Mouse (Mus musculus) urinary bladder, postnatal 14 days (tissue): ENCODE data around the gene Col7a1.
A peak's percentile ranks its signal among the peaks of the same experiment; 100 is the strongest.

Experiments
- DNase-seq: peaks from one replicate; pipeline ENCODE4 v3.0.0; 2021; ENCODE audit warnings: low spot score

Gene Col7a1

DNA sequence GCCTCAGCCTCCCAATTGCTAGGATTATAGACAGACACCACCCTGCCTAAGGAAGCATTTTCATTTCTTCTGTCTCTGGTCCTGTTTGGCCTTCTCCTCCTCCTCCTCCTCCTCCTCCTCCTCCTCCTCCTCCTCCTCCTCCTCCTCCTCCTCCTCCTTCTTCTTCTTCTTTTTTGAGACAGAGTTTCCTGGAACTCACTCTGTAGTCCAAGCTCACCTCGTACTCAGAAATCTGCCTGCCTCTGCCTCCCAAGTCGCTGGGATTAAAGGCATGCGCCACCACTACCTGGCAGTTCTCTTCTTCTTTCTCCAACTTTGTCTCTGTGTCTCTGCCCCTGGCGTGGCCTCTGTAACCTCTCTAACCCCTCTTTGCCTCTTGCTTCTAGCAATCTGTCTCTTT, 32.3 kb downstream of the Col7a1 start, which contains the start of gene Ucn2:
Gene Ucn2, plus strand, starts transcription at position 301 of the 400 bp plus-strand sequence.
- DNase-seq: no peak

DNA sequence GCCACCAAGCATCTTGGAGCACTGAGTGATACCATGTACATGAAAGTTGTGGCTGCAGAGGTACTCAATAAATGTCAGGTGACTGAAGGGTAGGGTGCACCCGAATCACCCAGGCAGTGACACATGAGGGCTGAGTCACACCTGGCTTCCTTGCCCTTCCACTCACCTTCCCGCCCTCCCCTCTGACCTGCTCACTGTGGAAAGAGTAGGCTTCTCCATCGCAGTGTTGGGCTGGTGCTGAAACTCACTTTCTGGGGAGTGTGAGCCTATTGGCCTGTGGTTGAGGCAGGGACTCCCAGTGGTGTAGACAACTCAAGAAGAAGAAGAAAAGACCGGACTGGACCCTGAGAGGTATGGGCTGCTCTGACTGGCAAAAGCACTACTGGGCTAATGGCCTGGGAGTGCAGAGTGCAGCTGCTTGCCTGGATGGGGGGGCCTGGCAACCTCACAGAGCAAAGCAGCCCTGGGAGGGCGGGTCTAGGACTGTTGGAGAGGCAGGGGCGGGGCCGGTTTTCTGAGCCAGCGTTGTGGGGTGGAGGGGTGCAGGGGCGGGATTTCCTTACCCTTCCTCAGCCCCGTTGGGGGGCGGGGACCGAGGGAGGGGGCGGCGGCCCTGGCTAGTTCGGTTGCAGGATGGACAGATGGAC, 34.4 kb downstream of the Col7a1 start:
- DNase-seq: peak; percentile 71

DNA sequence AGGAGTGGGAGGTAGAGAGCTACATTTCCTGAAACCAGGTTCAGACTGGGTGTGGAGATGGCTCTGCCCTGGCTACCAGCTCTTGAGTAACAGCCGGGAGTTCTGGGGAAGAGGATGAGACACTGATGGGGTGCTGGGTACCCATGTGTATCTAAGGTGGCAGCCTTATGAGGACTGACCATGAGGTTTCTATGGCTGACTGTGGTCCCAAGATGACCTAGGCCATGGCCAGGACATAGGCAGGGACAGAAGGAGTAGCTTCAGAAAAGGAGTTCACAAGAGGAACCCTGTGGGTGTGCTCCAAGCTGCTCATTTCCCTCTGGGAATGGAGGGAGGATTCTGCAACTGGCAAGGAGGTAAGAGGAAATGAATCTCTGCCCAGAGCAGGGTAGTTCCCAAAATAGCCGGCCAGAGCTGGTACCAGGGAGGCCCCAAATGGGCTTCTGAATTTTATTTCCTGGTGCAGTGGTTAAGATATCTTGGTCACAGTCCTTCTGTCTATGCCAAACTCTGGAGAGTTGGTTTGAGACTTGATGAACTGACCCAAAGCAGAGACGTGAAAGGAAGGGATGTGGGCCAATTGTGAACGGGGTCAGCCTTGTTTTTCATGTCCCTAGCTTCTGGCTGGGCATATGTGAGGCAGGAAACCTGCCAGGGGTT, 36.5 kb downstream of the Col7a1 start:
- DNase-seq: no peak

DNA sequence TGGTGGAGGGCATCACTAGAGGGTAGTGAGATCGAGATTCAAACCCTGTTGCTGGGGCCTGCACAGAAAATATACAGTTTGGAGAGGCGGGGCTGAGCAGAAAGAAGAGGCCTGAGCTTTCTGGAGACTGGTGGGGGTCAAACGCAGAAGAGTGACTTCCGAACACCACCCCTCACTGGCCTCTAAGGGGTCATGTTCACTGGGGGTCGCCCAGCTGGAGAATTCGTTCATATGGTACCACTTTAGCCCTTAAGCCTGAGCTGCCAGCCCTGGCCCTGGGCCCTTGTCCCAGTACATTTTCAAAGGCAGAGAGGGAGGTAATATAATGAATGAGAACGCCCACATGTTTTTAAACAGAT, 37.1 kb downstream of the Col7a1 start:
- no peak for DNase-seq

DNA sequence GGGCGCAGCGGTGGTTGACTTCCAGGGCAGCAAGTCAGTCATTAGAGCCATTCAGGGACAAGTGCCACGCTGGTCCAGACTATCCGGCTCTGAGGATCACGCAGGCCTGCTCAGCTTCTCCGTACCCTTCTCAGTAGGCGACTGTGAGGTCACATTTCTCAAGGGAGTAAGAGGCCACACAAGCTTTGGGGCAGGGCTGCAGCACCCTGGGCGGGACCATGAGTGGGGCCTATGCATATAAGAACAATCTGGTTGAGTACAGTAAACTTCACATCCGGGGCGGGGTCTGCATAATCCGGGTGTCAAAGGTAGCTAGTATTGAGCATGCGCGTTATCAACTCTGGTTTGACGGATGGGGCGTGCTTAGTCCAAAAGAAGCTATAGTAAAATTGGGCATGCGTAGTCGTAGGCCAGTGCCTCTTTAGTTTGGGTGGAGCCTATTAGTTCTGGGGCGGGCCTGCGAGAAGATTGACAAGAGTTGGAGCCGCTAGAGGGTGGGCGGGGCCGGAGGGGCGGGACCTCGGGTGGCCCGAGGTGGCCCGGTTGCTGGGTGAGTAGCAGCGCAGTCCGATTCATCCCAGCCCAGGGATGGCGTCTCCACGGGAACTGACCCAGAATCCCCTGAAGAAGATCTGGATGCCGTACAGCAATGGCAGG, 38.2 kb downstream of the Col7a1 start, which contains the start of gene Pfkfb4:
Gene Pfkfb4, plus strand, starts transcription at position 351 of the 657 bp plus-strand sequence.
- DNase-seq: peak; percentile 97

DNA sequence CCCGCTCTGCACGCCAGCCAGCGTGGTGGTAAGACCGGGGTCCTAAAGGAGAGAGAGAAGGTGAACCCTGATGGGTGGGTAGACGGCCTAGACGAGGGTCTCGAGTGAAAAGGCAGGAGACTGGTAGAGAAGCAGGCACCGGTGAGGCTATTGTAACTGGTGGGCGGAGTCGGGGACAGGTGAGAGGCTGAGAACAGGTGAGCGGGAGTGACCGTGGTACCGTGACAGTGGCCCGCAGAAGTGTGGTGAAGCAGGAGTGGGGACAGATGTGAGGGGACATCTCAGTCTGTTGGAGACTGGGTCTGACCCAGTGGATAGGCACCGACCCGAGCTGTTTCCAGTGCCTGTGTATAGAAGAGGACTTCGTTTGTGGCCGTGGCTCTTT, 38.7 kb downstream of the Col7a1 start:
- DNase-seq: no peak

DNA sequence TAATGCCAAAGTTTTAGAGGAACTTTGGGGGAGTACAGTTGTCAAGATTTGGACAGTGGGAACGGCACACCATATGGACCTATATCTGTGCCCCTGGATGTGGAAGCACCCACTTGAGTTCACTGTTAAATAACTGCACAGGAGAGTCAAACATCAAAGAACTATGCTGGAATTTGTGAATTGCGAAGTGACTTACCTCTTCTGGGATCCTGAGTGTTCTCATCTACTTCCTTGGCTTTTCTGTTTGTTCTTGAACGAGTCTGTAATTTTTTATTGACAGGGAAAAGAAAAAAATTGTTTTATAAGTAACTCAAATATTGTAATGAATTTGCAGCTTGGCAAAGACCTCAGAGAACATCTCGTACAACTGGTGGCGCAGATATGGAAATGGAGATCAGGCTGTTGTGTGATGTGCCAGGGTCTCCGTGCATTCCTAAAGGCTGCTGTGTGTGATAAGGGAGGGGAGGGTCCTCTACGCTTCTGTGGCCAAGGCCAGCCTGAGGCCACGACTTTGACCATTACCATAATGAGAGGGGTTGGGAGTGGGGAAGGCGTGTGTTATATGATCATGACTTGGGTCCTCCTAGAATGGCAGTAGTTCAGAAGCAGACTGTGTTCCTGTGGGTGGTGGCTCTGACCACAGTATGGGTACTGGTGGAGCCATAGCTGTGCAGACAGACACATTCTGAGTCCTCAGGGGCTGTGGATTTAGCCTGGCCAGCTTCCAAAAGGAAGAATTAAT, 39.4 kb downstream of the Col7a1 start:
- no peak for DNase-seq

DNA sequence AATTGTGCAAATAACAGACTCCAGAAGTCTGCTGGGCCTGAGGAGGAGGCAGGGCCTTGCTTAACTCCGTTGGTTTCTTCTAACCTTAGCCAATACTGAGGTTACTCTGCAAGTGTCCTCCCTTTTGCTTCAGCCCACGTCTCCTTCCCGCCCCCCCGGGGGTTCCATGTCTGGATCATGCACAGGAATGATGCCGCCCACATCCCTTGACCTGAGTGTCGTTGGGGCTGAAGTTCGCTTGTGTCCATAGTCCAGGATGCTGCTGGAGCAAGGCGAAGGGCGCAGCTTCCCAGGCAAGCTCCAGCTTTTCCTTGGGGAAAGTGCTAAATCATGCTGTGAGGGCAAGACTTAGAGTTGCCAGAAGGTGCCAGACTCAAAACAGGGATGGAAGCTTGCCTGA, 43.0 kb downstream of the Col7a1 start:
- no peak for DNase-seq

DNA sequence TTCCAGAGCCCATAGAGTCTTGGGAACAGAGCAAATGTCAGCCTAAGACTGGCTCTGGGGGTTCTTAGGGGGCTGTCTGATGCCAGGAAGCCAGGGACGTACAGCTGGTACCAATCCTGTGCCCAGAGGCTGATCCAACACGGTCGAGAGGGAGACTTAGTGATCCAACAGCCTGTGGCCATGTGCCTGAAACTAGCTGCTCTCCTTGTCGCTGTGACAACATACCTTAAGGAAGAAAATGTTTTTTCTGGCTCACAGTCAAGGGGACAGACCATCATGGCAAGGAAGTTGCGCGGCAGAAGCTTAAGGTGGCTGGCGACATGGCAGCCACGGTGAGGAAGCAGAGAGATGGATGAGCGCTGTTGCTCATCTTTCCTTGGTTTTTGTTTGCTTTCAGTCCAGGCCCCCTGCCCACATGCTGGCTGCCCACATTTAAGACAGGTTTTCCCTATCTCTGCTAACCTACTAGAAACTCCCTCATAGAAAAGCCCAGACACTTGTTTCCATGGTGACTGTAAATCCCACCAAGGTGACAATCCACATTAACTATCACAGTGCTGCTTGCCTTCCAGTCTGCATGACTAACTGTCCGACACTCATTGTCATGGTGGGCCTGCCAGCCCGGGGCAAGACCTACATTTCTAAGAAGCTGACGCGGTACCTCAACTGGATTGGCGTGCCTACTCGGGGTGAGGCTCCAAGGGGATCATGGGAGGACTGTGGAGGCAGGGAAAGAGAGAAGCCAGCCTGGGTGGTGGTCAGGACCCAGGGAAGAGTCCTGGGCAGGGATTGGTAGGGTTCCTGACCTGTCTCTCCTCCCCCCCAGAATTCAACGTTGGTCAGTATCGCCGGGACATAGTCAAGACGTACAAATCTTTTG, 45.1 kb downstream of the Col7a1 start:
- no peak for DNase-seq

DNA sequence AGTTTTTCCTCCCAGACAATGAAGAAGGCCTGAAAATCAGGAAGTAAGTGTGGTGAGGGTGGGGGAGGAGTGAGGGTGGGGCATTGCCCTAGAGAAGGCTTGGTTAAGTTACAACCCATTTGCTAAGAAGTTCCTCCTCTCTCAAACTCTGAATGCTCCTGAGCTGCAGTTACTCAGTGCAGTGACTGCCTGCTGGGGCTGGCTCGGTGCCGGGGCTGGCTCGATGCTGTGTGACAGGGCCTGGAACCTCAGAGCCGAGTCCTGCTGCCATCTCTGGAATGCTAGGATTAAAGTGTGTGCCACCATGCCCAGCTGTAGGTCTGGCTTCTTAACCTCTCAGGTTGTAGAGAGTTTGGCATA, 45.8 kb downstream of the Col7a1 start:
- DNase-seq: no peak

DNA sequence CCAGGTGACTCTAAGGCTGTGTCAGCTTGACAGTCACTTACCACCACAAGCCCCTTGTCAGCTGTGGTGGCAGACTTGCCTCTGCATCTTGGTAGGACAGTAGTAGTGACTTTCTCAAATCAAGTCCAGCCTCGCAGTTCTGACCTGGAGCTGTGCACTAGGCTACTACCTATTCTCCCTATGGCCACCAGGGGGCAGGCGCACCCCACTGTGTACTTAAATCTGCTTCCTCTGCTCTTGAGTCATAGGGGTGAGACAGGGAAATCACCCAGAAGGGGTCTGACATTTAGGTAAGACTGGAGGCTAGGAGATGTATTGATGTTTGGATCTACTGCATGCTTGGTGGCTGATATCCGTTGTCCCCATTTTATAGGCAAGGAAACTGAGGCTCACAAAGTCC, 47.3 kb downstream of the Col7a1 start:
- DNase-seq: peak; percentile 60

DNA sequence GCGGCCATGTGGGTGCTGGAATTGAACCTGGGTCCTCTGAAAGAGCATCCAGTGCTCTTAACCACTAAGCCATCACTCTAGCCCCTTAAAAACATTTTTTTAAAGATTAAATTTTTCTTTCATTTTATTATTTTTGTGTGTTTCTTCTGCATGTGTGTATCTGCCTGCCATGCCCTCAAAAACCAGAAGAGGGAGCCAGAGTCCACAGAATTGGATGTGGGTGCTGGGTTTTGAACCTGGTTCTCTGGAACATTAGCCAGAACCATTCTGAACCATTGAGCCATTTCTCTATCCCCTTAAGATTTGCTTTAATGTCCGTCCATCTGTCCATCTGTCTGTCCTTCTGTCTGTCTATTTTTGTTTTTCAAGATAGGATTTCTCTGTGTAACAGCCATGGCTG, 49.8 kb downstream of the Col7a1 start:
- no peak for DNase-seq

DNA sequence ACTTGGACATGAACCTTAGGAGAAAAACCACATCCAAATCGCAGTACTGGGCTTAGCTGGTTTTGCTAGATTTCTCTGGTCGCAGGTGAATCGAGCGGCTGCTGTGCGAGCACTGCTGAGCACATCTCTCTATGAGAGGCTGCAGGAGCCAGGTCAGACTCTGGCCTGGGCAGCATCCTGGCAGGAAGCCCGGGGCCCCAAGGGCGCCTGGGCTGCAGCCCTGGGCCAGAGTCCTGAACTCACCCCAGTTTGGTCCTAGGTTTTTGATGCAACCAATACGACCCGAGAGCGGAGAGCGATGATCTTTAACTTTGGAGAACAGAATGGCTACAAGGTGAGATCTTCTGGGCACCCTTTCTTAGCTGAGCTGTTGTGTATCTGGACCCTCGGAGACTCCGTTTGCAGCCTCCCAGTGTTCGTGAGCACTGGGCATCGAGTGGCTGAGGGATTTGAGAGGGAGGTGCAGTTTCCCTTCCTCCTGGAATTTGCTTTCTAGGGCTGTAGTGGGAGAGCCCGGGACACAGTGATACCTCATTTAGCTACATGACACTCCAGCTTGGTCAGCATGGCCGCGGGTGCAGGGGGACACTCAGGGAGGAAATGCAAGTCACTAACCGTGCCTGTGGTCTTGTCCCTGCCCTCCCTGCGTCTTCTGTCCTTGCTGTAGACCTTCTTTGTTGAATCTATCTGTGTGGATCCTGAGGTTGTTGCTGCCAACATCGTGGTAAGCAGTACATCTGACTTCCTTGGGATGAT, 53.8 kb downstream of the Col7a1 start:
- DNase-seq: no peak

DNA sequence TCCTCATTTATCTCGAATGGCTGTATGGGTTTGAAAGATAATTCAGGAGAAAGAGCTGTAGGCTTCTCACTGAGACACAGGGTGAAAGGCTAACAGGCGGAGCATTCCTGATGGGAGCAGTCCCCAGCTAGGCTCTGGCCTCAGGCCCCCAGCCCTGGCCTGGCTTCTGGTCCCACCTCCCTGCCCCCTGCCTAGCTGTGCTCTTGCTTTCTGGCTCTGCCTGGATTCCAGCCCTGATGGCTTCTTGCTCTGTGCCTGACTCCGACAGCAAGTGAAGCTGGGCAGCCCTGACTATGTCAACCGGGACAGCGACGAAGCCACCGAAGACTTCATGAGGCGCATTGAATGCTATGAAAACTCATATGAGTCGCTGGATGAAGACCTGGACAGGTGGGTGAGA, 54.7 kb downstream of the Col7a1 start:
- no peak for DNase-seq

DNA sequence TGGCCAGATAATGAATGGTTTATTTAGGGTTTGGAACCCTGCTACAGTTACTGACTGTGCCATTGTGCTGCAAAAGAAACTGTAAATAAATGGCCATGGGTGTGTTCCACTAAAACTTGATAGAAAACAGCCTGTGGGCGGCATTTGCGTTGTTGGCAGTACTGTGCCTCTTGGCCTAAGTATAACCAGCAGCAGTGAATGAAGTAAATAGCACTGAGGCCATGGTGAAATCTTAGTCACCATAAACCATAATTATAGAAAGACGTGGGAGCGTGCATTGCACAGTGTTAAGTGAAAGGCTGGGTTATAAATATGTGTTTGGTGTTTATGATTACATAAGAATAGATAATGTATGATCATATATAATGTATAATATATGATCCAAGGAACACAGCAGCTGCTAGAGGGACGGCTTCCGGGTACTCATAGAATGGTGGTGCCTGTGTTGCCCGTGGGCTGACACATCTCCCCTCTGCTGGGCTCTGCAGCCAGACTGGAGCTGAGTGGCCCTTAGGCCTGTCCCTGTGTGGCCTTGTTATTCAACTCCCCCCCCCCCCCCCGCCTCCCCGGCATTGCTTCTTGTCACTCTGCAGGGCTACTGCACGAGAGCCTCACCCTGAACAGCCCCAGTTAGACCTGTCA, 55.7 kb downstream of the Col7a1 start:
- DNase-seq: no peak

DNA sequence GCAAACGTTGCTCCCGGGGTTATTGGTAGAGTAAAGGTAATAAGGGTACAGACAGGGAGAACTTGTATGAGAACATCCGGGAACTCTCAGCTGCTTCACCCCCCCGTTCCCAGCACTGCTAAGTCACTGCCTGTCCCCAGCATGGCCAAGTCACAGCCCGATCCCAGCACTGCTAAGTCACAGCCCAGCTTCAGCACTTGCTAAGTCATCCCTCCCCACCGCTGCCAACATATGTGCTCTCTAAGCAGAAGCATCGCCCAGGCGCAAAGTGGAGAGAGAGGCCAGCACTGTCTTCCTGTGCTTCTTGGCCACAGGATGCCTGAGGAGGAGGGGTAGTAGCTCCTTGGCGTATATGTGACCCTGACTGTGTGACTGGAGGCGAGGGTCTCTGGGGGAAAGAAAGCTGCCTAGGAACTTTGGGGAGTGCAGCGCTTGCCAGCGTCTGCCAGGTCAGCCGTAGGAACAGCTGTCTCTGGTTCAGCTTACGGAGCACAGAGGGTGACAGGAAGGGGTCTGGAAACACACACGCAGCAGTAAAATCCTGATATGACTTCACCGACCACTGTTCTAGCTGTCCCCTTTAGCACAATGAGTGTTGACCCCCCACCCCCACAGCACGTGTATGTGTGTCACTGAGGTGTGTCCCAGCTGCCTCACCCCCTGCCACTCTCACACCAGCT, 56.4 kb downstream of the Col7a1 start:
- DNase-seq: peak; percentile 56

DNA sequence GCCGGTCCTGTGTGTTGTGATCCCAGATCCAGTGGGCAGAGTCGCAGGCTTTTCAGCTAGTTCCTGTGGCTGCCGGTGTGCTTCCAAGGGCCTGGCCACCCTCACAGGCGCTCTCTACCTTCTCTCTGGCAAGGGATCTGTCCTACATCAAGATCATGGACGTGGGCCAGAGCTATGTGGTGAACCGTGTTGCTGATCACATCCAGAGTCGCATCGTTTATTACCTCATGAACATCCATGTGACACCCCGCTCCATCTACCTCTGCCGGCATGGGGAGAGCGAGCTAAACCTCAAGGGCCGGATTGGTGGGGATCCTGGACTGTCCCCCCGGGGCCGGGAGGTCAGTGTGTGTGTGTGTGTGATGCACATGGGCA, 56.9 kb downstream of the Col7a1 start:
- no peak for DNase-seq

DNA sequence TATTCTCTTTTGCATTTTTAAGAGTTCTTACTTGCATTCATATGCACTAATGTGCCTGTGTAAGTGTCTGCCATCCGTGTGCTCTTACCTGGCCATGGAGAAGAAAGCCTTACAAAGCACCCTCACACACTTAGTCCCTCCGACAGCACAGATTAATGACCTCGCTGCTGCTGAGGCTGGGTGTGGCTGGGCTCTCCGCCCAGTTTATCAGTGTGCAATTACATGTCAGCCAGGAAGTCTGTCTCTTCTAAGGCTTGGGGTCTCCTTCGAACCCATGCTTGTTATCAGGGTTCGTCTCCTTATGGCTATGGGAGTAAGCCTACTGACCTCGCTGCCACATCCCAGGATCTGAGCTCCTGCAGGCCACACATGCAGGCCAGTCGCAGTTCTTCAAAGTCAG, 62.0 kb downstream of the Col7a1 start:
- no peak for DNase-seq

DNA sequence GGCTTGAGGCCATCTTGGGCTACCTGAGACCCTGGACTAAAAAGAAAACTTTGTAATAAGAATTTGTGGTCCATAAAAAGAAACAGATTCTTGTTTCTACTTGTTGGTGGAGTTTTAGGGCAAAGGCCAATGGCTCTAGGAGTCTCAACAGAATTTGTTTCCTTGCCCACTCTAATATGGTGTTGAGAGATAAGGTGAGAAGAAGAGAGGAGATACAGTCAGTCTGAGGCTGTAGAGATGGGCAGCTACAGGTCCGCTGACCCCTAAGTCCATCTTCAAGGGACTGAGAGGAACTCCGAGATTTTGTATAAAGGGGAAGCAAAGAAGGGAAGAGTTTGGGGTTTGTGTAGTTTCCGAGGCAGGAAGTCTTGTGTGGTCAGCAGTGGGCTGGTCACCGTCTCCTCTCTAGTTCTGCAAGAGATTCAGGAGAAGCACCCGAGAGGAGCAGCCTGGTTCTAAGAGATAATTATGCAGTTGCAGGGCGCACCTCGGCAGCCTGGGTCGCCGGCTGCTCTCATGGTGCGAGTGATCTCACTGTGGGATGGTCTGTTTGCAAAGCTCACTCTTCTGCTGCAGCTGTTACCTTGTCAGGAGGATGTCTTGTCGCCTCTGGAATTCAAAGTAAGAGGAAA, 63.7 kb downstream of the Col7a1 start:
- no peak for DNase-seq

DNA sequence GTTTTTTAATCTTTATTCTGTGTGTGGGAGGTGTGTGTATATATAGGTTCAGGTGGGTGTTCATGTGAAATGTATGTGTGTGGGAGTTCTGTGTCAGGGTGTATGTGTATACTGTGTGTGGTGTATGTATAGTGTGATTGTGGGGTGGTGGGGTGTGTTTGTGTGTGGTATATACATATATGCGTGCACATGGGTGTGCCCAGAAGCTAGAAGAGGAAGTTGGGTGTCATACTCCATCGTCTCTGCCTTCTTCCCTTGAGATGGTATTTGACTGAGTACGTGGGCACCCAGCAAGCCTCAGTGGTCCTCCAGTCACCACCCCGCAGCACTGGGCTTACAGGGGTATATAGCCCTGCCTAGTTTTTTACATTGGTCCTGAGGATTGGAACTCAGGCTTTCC, 68.0 kb downstream of the Col7a1 start:
- no peak for DNase-seq
